Mouse (Mus musculus) stomach, postnatal 0 days (tissue): ENCODE measurements around the gene Arid5b.

ENCODE experiments used
- CTCF ChIP-seq: IDR thresholded peaks from 2 replicates; pipeline ENCODE4 v1.5.1; 2016; ENCODE audit warnings: antibody characterized with exemption, low read depth, mild to moderate bottlenecking, moderate library complexity
- EP300 ChIP-seq: optimal IDR thresholded peaks from 2 replicates; pipeline ENCODE3; 2016; ENCODE audit warnings: antibody characterized with exemption

DNA sequence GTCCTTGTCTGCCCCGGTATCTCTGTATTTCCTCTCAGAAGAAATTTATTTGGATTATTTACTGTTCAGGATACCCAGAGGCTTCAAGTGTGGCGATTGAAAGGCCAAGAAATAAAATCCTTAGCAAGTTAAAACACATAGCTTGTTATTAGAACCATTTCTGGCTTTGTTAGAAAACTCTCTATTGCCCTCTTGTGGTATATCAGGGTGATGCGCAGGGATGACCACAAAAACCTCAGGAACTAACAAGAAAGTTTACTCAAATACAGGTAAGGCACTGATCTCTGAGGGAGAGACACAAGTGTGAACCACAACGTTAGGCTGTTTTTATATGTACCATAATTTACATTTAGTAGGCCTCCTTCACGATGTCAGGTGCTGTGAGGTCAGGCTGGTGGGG lies 131.7 kb downstream of the Arid5b start:
- peak; percentile 90 for TF ChIP-seq CTCF
- no peak for TF ChIP-seq EP300
